Mouse (Mus musculus) 416B (cell line): ENCODE measurements around the gene Atf7.

Experiments used
- DNase-seq: peaks from one replicate; pipeline ENCODE4 v3.0.0; 2011; ENCODE audit warnings: low read depth

Atf7 gene

GRCm38 (mm10) chr15:102515791-102516190, 109.5 kb downstream of the Atf7 start:
- no peak for DNase-seq

GRCm38 (mm10) chr15:102515261-102515660, 110.0 kb downstream of the Atf7 start:
- DNase-seq: no peak

GRCm38 (mm10) chr15:102513004-102513403, 112.3 kb downstream of the Atf7 start:
- no peak for DNase-seq

- no peak for DNase-seq
Measured at GRCm38 (mm10) chr15:102512471-102512870, 112.8 kb downstream of the Atf7 start.

GRCm38 (mm10) chr15:102512010-102512409, 113.3 kb downstream of the Atf7 start:
- DNase-seq: no peak

GRCm38 (mm10) chr15:102511285-102511833, 113.9 kb downstream of the Atf7 start:
- no peak for DNase-seq

- DNase-seq: no peak
Measured at GRCm38 (mm10) chr15:102510590-102511284, 114.5 kb downstream of the Atf7 start.

GRCm38 (mm10) chr15:102510110-102510509, 115.2 kb downstream of the Atf7 start:
- DNase-seq: no peak

- no peak for DNase-seq
Measured at GRCm38 (mm10) chr15:102508336-102508735, 116.9 kb downstream of the Atf7 start.

- DNase-seq: peak; percentile 49
Measured at GRCm38 (mm10) chr15:102507561-102507960, 117.7 kb downstream of the Atf7 start.

- DNase-seq: no peak
Measured at GRCm38 (mm10) chr15:102506864-102507263, 118.4 kb downstream of the Atf7 start.

GRCm38 (mm10) chr15:102506464-102506830, 118.8 kb downstream of the Atf7 start:
- DNase-seq: peak; percentile 36

GRCm38 (mm10) chr15:102505770-102506463, 119.3 kb downstream of the Atf7 start:
- DNase-seq: no peak

- DNase-seq: no peak
Measured at GRCm38 (mm10) chr15:102505073-102505769, 120.0 kb downstream of the Atf7 start.

- DNase-seq: no peak
Measured at GRCm38 (mm10) chr15:102503924-102504782, 121.1 kb downstream of the Atf7 start.

- no peak for DNase-seq
Measured at GRCm38 (mm10) chr15:102503447-102503846, 121.8 kb downstream of the Atf7 start, which contains the start of gene Gm10337. TSS of gene Gm10337 (plus strand) at chr15:102503722.

GRCm38 (mm10) chr15:102502254-102502840, 122.9 kb downstream of the Atf7 start:
- no peak for DNase-seq

GRCm38 (mm10) chr15:102501084-102501814, 124.0 kb downstream of the Atf7 start:
- DNase-seq: no peak

- no peak for DNase-seq
Measured at GRCm38 (mm10) chr15:102500479-102500878, 124.8 kb downstream of the Atf7 start.

GRCm38 (mm10) chr15:102499851-102500250, 125.4 kb downstream of the Atf7 start:
- DNase-seq: no peak

- DNase-seq: peak; percentile 40
Measured at GRCm38 (mm10) chr15:102499370-102499769, 125.9 kb downstream of the Atf7 start.
